In genomic region chr4:139252051-139252760, GRCm38 (mm10) we compare ENCODE assay signal across 8 mouse cellular contexts. TPM values are rescaled to one million over a fixed set of nuclear protein-coding genes. Genes with fewer than 3 reads are reported as not detected.
DNase-seq lines count a peak whose midpoint lies in the region; ATAC-seq and TF ChIP-seq lines count a peak whose summit lies in the region.

No protein-coding gene starts in this region.

- no peak overlapping the region for H3K4me2 ChIP-seq in forebrain, postnatal 0 days (ENCODE audit: low read depth)
- no peak overlapping the region for H3K4me2 ChIP-seq in lung, postnatal 0 days (replicated peaks; ENCODE audit: low read depth, low read length)

- DNase-seq in MEL (ENCODE audit: low read depth, low spot score) = peak; percentile 79
- DNase-seq in cerebellum, adult 11-12 months = peak; percentile 70
- peak; percentile 69 for DNase-seq in forebrain, postnatal 0 days
- DNase-seq in heart, postnatal 4 days = peak; percentile 88
- peak; percentile 46 to 68 for DNase-seq in layer of hippocampus, adult 8-10 months (ENCODE audit: low spot score in 2 of 2)
- DNase-seq in lung, postnatal 0 days (ENCODE audit: low spot score) = peak; percentile 88
- peak; percentile 82 for DNase-seq in ovary, postnatal 36 days (ENCODE audit: low spot score)
- DNase-seq in thymus, postnatal 14 days = peak; percentile 78

- H3K27ac ChIP-seq in MEL (ENCODE audit: control insufficient read depth, low read depth, low read length) = no peak overlapping the region
- no peak overlapping the region for H3K27ac ChIP-seq in forebrain, postnatal 0 days (ENCODE audit: low read depth, low read length)
- H3K27ac ChIP-seq in lung, postnatal 0 days (ENCODE audit: low read length) = peak overlapping the region; percentile 81

- TF ChIP-seq EP300 in MEL (IDR thresholded peaks at IDR 0.05; ENCODE audit: low read depth in 1 of 2, low read length in 2 of 2) = no peak
- TF ChIP-seq EP300 in lung, postnatal 0 days (IDR thresholded peaks at IDR 0.05) = no peak

- no peak overlapping the region for H3K4me3 ChIP-seq in MEL (ENCODE audit: control insufficient read depth in 1 of 2, insufficient read depth in 1 of 2, low read depth in 2 of 2, low read length in 2 of 2)
- no peak overlapping the region for H3K4me3 ChIP-seq in forebrain, postnatal 0 days (ENCODE audit: low read depth, low read length)
- H3K4me3 ChIP-seq in lung, postnatal 0 days (ENCODE audit: low read depth, low read length) = no peak overlapping the region

- TF ChIP-seq RAD21 in MEL (IDR thresholded peaks at IDR 0.05; ENCODE audit: low read depth, low read length) = peak; percentile 58

- TF ChIP-seq POLR2A in MEL (IDR thresholded peaks at IDR 0.05; ENCODE audit: control insufficient read depth in 1 of 2, insufficient read depth in 1 of 2, low read depth in 1 of 2, low read length in 2 of 2, poor library complexity in 1 of 2) = no peak

- no peak overlapping the region for H3K9ac ChIP-seq in MEL (ENCODE audit: control insufficient read depth, low read depth, low read length, poor library complexity, severe bottlenecking)
- no peak overlapping the region for H3K9ac ChIP-seq in forebrain, postnatal 0 days
- no peak overlapping the region for H3K9ac ChIP-seq in lung, postnatal 0 days (replicated peaks; ENCODE audit: low read depth)

- peak; percentile 63 for ATAC-seq in forebrain, postnatal 0 days
- peak; percentile 45 for ATAC-seq in lung, postnatal 0 days

- peaks cover 10% of the 10 kb centered on the region; the same call in 1 of the 2 replicates for H3K79me2 ChIP-seq in MEL (ENCODE audit: control insufficient read depth, insufficient read depth, low read length, poor library complexity)

- no peaks in the 10 kb centered on the region for H3K27me3 ChIP-seq in MEL (ENCODE audit: control insufficient read depth in 1 of 2, insufficient read depth in 2 of 2, low read length in 2 of 2)
- no peaks in the 10 kb centered on the region for H3K27me3 ChIP-seq in forebrain, postnatal 0 days (ENCODE audit: insufficient read depth, low read length)
- no peaks in the 10 kb centered on the region for H3K27me3 ChIP-seq in lung, postnatal 0 days (replicated peaks; ENCODE audit: insufficient read depth, low read length)

- no peaks in the 10 kb centered on the region for H3K9me3 ChIP-seq in MEL (replicated peaks; ENCODE audit: insufficient read depth, low read length)
- no peaks in the 10 kb centered on the region for H3K9me3 ChIP-seq in forebrain, postnatal 0 days (ENCODE audit: low read length)
- H3K9me3 ChIP-seq in lung, postnatal 0 days (ENCODE audit: low read length) = no peaks in the 10 kb centered on the region

- peaks cover 8 to 26% of the 10 kb centered on the region in 2 experiments for H3K4me1 ChIP-seq in MEL (ENCODE audit: control insufficient read depth in 1 of 2, insufficient read depth in 2 of 2, low read length in 2 of 2)
- H3K4me1 ChIP-seq in forebrain, postnatal 0 days (ENCODE audit: insufficient read depth) = no peaks in the 10 kb centered on the region
- peaks cover 25% of the 10 kb centered on the region; the same call in 1 of the 2 replicates for H3K4me1 ChIP-seq in lung, postnatal 0 days (ENCODE audit: insufficient read depth, low read depth, low read length)

- WGBS in forebrain, postnatal 0 days = 53% methylated on average over 22 of the region's 22 CpGs
- WGBS in lung, postnatal 0 days = 26% methylated on average over 22 of the region's 22 CpGs

- TF ChIP-seq CTCF in MEL (IDR thresholded peaks at IDR 0.05 in 2 of 3, conservative IDR thresholded peaks at IDR 0.05 in 1 of 3; ENCODE audit: control insufficient read depth in 1 of 3, insufficient read depth in 1 of 3, low read depth in 2 of 3, low read length in 3 of 3, poor library complexity in 1 of 3, severe bottlenecking in 1 of 3) = peak; percentile 78 to 83 (median 82)
- peak; percentile 77 for TF ChIP-seq CTCF in forebrain, postnatal 0 days (IDR thresholded peaks at IDR 0.05; ENCODE audit: low read depth)
- TF ChIP-seq CTCF in lung, postnatal 0 days (IDR thresholded peaks at IDR 0.05) = peak; percentile 90

- H3K36me3 ChIP-seq in MEL (ENCODE audit: control insufficient read depth in 1 of 2, insufficient read depth in 2 of 2, low read length in 2 of 2) = peaks cover 3 to 23% of the 10 kb centered on the region in 2 experiments; a peak in 3 of 4 replicates
- H3K36me3 ChIP-seq in forebrain, postnatal 0 days (ENCODE audit: insufficient read depth) = peaks cover 4% of the 10 kb centered on the region; the same call in 1 of the 2 replicates
- no peaks in the 10 kb centered on the region for H3K36me3 ChIP-seq in lung, postnatal 0 days (ENCODE audit: insufficient read depth, low read length)

TF ChIP-seq in MEL, 35 proteins besides CTCF, POLR2A, EP300 and RAD21:
- TF ChIP-seq ZC3H11A (IDR thresholded peaks at IDR 0.05; ENCODE audit: low read depth, low read length) (peak; percentile 37; the same call in 1 of the 2 replicates), HCFC1 (IDR thresholded peaks at IDR 0.05; ENCODE audit: low read depth, low read length) (no peak), SMC3 (IDR thresholded peaks at IDR 0.05; ENCODE audit: low read depth, low read length) (peak; percentile 77), ELF1 (IDR thresholded peaks at IDR 0.05; ENCODE audit: low read depth, low read length) (no peak), ZMIZ1 (IDR thresholded peaks at IDR 0.05; ENCODE audit: low read depth, low read length) (no peak)
TF ChIP-seq in MEL: peak in this region for 2.

RNA-seq across cellular contexts. Expression of gene Pqlc2, which starts 58.3 kb away (rescaled TPM):
- 5.2 and 5.3 TPM in 2 replicates for total RNA-seq in MEL (2012; rRNA removed)
- polyA plus RNA-seq in MEL (2012; ENCODE audit: insufficient read depth in 1 of 2, insufficient read length in 2 of 2, low read depth in 1 of 2, low replicate concordance in 2 of 2, missing spikeins in 1 of 2) = 10 to 100 TPM in 1 of 2 experiments, not detected in 1; 12.0 TPM
- total RNA-seq in forebrain, postnatal 0 days (2014; rRNA removed) = 14.2 and 15.3 TPM in 2 replicates
- 10.0 and 12.1 TPM in 2 replicates for polyA plus RNA-seq in forebrain, postnatal 0 days (2015; fragmentation: Nextera tagmentation; extraction: Ambion mirVana)
- 1 to 10 TPM; 3.9 TPM for total RNA-seq in heart, postnatal 4 days (2021)
- total RNA-seq in layer of hippocampus, adult 8-10 months (2022) = 10 to 100 TPM; 13.0 to 17.7 (median 16.4) TPM
- polyA plus RNA-seq in lung, postnatal 0 days (2015; fragmentation: Nextera tagmentation; extraction: Ambion mirVana) = 14.4 and 17.4 TPM in 2 replicates

RNA-seq across cellular contexts. Expression of gene Akr7a5, which starts 58.3 kb away (rescaled TPM):
- total RNA-seq in MEL (2012; rRNA removed) = 30.1 and 39.4 TPM in 2 replicates
- polyA plus RNA-seq in MEL (2012; ENCODE audit: insufficient read depth in 1 of 2, insufficient read length in 2 of 2, low read depth in 1 of 2, low replicate concordance in 2 of 2, missing spikeins in 1 of 2) = 10 to 100 TPM in 1 of 2 experiments, not detected in 1; 43.2 TPM
- 41.1 and 49.7 TPM in 2 replicates for total RNA-seq in forebrain, postnatal 0 days (2014; rRNA removed)
- 58.1 and 60.6 TPM in 2 replicates for polyA plus RNA-seq in forebrain, postnatal 0 days (2015; fragmentation: Nextera tagmentation; extraction: Ambion mirVana)
- 10 to 100 TPM; 28.4 to 32.9 TPM for total RNA-seq in heart, postnatal 4 days (2021)
- total RNA-seq in layer of hippocampus, adult 8-10 months (2022) = 10 to 100 TPM; 25.5 to 34.0 (median 30.5) TPM
- 60.0 and 61.4 TPM in 2 replicates for polyA plus RNA-seq in lung, postnatal 0 days (2015; fragmentation: Nextera tagmentation; extraction: Ambion mirVana)

RNA-seq across cellular contexts. Expression of gene Capzb, which starts 59.5 kb away (rescaled TPM):
- total RNA-seq in MEL (2012; rRNA removed) = 91.2 and 103 TPM in 2 replicates
- 100 to 1,000 TPM in 1 of 2 experiments, not detected in 1; 354 TPM for polyA plus RNA-seq in MEL (2012; ENCODE audit: insufficient read depth in 1 of 2, insufficient read length in 2 of 2, low read depth in 1 of 2, low replicate concordance in 2 of 2, missing spikeins in 1 of 2)
- total RNA-seq in forebrain, postnatal 0 days (2014; rRNA removed) = 98.3 and 113 TPM in 2 replicates
- polyA plus RNA-seq in forebrain, postnatal 0 days (2015; fragmentation: Nextera tagmentation; extraction: Ambion mirVana) = 315 and 325 TPM in 2 replicates
- total RNA-seq in heart, postnatal 4 days (2021) = 100 to 1,000 TPM; 423 to 429 TPM
- 100 to 1,000 TPM; 355 to 394 (median 369) TPM for total RNA-seq in layer of hippocampus, adult 8-10 months (2022)
- 401 and 408 TPM in 2 replicates for polyA plus RNA-seq in lung, postnatal 0 days (2015; fragmentation: Nextera tagmentation; extraction: Ambion mirVana)
